Mouse (Mus musculus) kidney, postnatal 0 days (tissue): Measurements from ENCODE around the gene Wdr59. TPM values are rescaled to one million over a fixed set of nuclear protein-coding genes. Genes with fewer than 3 reads are reported as not detected.

Experiments used
- ATAC-seq: fragments of 200-750 bp; cut with Nextera tagmentation; replicated peaks from 2 replicates; pipeline ENCODE4 v1.8.0; 2017; ENCODE audit warnings: low read depth, moderate number of reproducible peaks, moderate TSS enrichment, moderate library complexity; ENCODE audit not compliant: low FRiP score
- DNase-seq: peaks from one replicate; pipeline ENCODE4 v3.0.0-alpha.2; 2016; ENCODE audit warnings: low spot score
- H3K27ac ChIP-seq: fragments of 300-500 bp; sonication (generic); 2 replicates; pipeline ENCODE4 v1.5.1; 2014; ENCODE audit warnings: mild to moderate bottlenecking
- H3K27me3 ChIP-seq: fragments of 300-500 bp; sonication (generic); 2 replicates; pipeline ENCODE4 v1.6.1; 2014; ENCODE audit warnings: low read length, mixed read lengths; ENCODE audit not compliant: insufficient read depth
- H3K36me3 ChIP-seq: fragments of 300-500 bp; sonication (generic); 2 replicates; pipeline ENCODE4 v1.6.1; 2014; ENCODE audit warnings: low read length, mixed read lengths; ENCODE audit not compliant: insufficient read depth
- H3K4me1 ChIP-seq: fragments of 300-500 bp; sonication (generic); replicated peaks from 2 replicates; pipeline ENCODE4 v1.6.1; 2014; ENCODE audit warnings: antibody characterized with exemption, low read length, mixed read lengths; ENCODE audit not compliant: insufficient read depth
- H3K4me2 ChIP-seq: fragments of 300-500 bp; sonication (generic); 2 replicates; pipeline ENCODE4 v1.6.1; 2014; ENCODE audit warnings: mild to moderate bottlenecking, low read length, moderate library complexity, mixed read lengths
- H3K4me3 ChIP-seq: fragments of 300-500 bp; sonication (generic); replicated peaks from 2 replicates; pipeline ENCODE4 v1.5.1; 2014; ENCODE audit warnings: low read depth, low read length
- H3K9ac ChIP-seq: fragments of 300-500 bp; sonication (generic); 2 replicates; pipeline ENCODE4 v1.6.1; 2014; ENCODE audit warnings: low read depth, low read length
- H3K9me3 ChIP-seq: fragments of 300-500 bp; sonication (generic); replicated peaks from 2 replicates; pipeline ENCODE4 v1.6.1; 2016; ENCODE audit warnings: low read length, inconsistent platforms, mixed read lengths
- CTCF ChIP-seq: IDR thresholded peaks from 2 replicates; pipeline ENCODE4 v1.5.1; 2016; ENCODE audit warnings: antibody characterized with exemption, low read depth, mild to moderate bottlenecking, moderate library complexity
- WGBS: fragments of 180-500 bp; shearing (Covaris S2); extraction: QIAGEN DNeasy Blood & Tissue Kit; methylation state at CpG from one replicate; pipeline ENCODE4 v1.1.7; 2014; 5-methylcytosine and 5-hydroxymethylcytosine counted together
- microRNA-seq: library from miRNA; unstranded; fragments of <30 nt; microRNA quantifications from one replicate; pipeline ENCODE4, GENCODE M21; 2016
- polyA plus RNA-seq: library from polyadenylated mRNA; unstranded; fragments of >200 nt; fragmentation: Nextera tagmentation; extraction: Ambion mirVana; gene quantifications from 2 replicates; pipeline ENCODE4 v1.2.1, GENCODE M21; 2015

Gene Wdr59
- polyA plus RNA-seq, 1 experiment from 2014 or later: 3.2 TPM

DNA sequence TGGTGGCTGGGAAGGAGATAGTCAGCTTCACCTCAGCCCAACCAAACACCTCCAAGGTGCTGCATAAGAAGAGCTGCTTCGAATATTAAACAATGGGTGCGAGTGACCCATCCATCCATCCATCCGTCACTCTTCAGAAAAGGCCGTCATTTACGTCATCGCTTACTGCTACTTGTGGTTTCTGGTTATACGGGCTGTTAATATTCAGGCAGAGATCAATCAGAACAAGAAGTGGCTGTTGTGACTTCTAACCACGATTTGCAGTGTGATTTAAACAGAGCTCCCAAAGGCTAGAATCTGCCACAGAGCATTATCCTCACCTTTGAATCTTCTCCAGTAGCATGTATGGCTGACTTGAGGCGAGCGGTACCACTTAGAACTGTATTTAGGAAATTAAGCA, 104.7 kb downstream of the Wdr59 start:
- no peak overlapping the region for H3K4me3 ChIP-seq
- H3K4me2 ChIP-seq: no peak overlapping the region
- TF ChIP-seq CTCF: no peak
- no peak overlapping the region for H3K9ac ChIP-seq
- H3K27me3 ChIP-seq: no peaks in the 10 kb centered on the region; the same call in 1 of the 2 replicates
- H3K9me3 ChIP-seq: no peaks in the 10 kb centered on the region
- ATAC-seq (no peak), DNase-seq (no peak)
- no peak overlapping the region for H3K27ac ChIP-seq
- H3K4me1 ChIP-seq: no peaks in the 10 kb centered on the region
- WGBS: 82% methylated on average over 10 of the region's 10 CpGs
- H3K36me3 ChIP-seq: no peaks in the 10 kb centered on the region

- Histone ChIP-seq H3K9ac (no peak overlapping the region), H3K4me3 (no peak overlapping the region), H3K4me1 (no peaks in the 10 kb centered on the region), H3K27ac (no peak overlapping the region), H3K36me3 (no peaks in the 10 kb centered on the region), H3K4me2 (no peak overlapping the region), H3K9me3 (no peaks in the 10 kb centered on the region), H3K27me3 (no peaks in the 10 kb centered on the region)
- ATAC-seq (no peak), DNase-seq (peak; percentile 40)
- TF ChIP-seq CTCF: peak; percentile 62
- 41% methylated on average over 4 of the region's 4 CpGs for WGBS
Observed at GRCm38 (mm10) chr8:111403391-111403790, 118.5 kb downstream of the Wdr59 start.

Small RNA genes lying within 50 kb of the gene (microRNA-seq; reads per million reads assigned to microRNA genes)
- gene Mir1957b: not detected

Other genes with a start within 250 kb of the Wdr59 start
- 24.7 and 30.9 TPM in 2 replicates for gene Rfwd3, start 221.9 kb downstream of the Wdr59 start, polyA plus RNA-seq
- 2.5 and 3.1 TPM in 2 replicates for gene Mlkl, start 183.9 kb downstream of the Wdr59 start, polyA plus RNA-seq
- gene Fa2h, start 128.3 kb downstream of the Wdr59 start, polyA plus RNA-seq: 5.0 and 5.4 TPM in 2 replicates
- gene Znrf1, start 14.0 kb upstream of the Wdr59 start, polyA plus RNA-seq: 17.9 and 22.5 TPM in 2 replicates
- 3.9 and 4.5 TPM in 2 replicates for gene Ldhd, start 108.3 kb upstream of the Wdr59 start, polyA plus RNA-seq
- 15.9 and 17.2 TPM in 2 replicates for gene Zfp1, start 121.3 kb upstream of the Wdr59 start, polyA plus RNA-seq
- gene Ctrb1, start 168.9 kb upstream of the Wdr59 start, polyA plus RNA-seq: not detected in 2 replicates
- gene Bcar1, start 221.7 kb upstream of the Wdr59 start, polyA plus RNA-seq: 48.7 and 49.1 TPM in 2 replicates